Mouse (Mus musculus) lung, adult 18-20 months (tissue): Measurements from ENCODE around the gene Nfrkb.

ENCODE experiments used
- DNase-seq, 2 experiments: peaks; one replicate each; pipeline ENCODE4 v3.0.0; 2022; ENCODE audit warnings: mixed read lengths in 2 of 2

The Nfrkb gene

DNA sequence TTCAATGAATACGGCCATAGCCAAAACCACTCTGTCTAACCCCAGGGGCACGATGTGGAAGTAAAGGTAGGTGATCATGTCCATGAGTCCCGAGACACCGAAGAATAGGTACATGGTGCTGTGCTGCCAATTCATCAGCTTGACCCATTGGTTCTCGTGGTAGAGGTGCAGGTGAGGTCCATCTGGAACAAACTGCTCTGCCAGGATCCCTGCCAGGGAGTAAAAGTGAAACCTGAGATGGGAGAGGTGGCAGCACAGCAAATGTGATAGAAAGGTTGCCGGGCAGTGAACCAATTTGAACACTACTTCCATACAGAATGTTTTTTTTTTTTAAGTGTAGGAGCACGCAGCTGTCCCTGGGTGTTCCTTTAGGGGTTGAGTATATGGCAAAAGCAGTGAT lies 43.0 kb downstream of the Nfrkb start:
- DNase-seq, result no peak

DNA sequence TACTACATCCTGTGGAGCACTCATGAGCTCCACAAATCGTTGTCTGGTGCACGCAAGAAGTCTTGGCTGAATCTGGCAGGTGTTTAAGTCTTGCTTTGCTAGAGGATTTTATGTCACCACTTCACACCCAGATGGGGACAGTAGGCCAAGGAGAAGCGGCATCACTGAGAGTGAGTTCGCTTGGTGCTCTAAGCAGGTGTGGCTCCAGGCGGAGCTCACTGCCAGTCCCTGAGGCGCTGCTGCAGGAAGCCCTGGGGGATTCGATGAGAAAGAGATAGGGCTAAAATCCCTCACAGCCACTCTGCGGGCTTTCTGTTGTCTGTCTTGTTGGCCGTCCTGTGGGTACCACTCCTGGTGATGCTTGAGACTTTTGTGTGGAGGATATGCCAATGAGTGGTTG lies 44.0 kb downstream of the Nfrkb start:
- no peak for DNase-seq

DNA sequence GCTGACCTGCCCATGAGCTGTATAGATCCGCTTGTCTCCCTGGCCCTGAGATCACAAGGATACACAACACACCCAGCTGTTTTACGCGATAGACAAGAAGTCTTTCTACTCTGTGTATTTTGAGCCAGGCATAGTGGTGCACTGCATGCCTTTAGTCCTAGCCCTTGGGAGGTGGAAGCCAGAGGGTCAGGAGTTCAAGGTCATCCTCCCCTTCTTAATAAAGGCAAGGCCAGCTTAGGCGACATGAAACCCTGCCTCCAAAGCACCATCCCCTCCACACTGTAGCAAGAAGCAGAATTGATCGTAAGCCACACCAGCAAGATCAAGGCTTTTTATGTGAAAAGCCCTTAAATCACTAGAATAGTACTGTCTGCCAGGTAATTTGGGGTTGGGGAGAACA lies 45.8 kb downstream of the Nfrkb start:
- no peak for DNase-seq

DNA sequence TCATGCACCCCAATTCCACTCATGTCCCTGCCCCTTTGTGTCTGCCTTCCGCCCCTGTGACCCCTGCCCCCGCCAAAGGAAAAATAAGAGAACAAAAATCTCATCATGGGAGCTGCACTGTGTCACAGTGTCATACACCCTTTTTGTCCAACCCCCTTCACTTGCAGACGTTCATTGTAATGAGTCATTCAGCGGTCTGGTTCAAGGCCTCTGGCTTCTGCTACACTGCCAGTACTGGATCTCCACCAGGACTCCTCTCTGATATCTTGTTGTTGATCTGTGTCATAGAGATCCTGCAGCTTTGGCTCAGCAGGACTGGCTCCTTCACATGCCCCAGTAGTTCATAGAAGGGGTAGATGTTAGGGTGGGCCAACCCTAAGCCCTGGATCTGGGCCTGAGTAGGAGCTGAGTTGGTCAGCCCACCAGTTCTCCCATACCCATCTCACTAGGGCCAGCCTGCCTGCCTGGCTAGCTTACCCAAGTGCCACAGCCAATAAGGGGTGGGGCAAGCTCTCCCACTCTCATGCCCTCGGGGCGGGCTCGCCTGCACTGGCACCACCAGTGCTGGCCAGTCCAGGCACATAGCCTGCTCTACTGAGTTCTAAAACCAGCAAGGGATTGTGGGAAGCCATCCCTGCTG lies 46.5 kb downstream of the Nfrkb start:
- no peak for DNase-seq

DNA sequence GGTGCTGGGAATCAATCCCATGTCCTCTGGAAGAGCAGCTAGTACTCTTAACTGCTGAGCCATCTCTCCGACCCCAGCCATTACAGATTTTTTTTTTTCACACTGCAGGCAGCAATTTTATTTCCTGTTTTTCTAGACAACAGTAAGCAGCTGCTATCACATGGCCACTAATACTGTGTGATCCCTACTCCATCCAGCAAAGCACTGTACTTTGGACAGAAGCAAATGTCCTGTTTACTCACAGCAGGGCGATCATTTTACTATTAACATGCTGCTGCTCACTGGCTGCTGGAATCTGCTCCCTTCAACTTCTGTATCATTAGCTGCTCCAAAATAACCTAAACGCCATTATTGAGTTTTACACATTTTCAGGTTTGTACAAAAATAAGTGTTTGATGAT lies 47.4 kb downstream of the Nfrkb start:
- no peak for DNase-seq

DNA sequence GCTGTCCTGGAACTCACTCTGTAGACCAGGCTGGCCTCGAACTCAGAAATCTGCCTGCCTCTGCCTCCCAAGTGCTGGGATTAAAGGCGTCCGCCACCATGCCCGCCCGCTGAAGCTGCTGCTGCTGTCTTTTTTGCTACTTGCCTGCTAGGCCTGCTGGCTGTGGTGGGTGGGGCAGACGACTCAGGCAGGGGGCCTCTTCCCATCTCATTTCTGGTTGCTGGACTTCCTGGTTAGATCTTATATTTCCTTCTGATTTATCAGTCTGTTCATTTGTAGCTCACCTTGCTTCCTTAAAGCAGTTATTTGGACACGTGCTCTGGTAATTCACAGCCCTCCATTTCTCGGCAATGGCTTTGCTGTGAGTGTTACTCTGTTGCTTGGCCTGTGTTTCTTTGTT lies 49.4 kb downstream of the Nfrkb start:
- no peak for DNase-seq

DNA sequence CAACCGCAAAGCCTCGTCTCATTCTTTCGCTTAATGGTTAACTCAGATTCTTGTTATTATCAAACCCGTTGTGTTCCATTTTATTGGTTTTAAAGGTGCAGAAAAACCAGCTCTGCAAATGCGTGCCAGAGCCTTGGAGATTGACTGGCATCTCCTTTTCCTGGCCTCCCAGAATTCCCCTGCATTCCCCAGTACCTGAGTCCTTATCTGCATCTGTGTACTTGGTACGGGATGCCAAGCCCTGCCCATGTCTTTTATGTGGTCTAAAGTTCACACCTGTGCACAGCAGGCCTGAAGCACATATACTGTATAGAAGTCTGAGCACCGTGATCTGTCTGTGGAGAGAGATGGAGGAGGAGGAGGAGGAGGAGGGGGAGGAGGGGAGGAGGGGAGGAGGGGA lies 51.9 kb downstream of the Nfrkb start:
- DNase-seq, result no peak

DNA sequence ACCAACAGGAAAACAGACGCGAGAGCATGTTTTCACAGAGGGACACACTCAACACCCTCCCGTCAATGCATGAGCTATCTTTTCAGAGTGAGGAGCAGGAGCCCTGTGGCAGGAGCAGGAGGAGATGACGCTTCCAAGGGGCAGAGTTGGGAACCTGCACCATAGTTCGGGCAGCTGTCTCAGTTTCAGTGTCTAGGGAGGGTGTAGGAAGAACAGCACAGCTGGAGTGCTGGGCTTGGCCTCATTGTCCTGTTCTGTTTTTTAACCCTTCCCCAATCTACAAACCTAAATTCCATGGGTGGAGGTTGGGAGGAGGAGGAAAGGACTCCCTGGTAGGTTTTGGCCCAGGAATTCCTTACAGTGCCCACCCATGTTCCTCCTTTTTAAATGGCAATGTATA lies 52.8 kb downstream of the Nfrkb start:
- DNase-seq, result no peak

DNA sequence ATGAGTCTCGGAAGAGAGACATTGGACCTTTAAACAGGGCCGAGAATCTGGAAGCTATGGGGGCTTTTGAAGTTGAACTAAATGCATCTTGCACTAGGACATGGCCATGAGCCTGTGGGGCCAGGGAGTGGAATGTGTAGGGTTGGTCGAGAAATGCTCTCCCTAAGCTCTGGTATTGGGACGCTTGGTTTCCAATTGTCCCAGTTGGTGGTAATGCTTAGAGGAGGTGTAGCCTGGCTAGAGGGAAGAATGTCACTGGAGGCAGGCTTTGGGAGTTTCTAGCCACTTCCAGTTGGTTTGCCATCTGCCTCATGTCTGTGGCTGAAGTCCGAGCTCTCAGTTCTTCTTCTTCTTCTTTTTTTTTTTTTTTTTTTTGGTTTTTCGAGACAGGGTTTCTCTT lies 53.3 kb downstream of the Nfrkb start:
- DNase-seq, result no peak

DNA sequence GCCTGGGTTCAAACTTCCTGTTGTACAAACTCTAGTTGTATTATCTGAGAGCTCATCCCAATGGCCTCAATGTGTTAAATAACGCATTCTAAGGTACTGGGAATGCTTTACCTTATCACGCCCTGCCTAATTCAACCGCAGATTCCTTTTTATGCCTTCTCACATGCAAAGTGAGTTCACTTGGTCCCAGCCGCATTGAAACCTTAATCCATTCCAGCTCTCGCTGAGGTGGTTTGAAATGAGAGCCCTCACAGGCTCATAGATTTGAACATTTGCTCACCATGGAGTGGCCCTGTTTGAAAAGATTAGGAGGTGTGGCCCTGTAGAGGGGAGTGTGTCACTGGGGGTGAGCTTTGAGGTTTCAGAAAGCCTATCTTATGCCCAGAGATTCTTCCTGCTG lies 54.4 kb downstream of the Nfrkb start:
- DNase-seq, result no peak

DNA sequence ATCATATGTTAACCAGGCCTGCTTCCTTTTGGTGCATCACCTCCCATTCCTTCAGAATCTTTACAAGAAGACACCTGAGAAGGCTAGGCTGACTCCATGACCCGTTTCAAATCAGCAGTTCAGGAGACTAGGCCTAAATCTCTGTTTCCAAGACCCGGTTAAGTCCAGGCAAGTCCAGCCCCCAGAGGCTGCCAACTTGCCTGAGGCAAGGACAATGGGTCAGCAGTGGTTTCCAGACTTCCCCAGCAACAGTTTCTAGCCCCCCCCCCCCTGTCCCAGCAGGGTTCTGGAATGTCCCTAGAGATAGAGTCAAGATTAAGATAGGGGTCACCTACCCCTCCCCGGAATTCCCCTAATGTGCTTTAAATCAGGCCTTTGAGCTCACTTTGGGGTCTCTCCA lies 55.5 kb downstream of the Nfrkb start:
- DNase-seq, result no peak

DNA sequence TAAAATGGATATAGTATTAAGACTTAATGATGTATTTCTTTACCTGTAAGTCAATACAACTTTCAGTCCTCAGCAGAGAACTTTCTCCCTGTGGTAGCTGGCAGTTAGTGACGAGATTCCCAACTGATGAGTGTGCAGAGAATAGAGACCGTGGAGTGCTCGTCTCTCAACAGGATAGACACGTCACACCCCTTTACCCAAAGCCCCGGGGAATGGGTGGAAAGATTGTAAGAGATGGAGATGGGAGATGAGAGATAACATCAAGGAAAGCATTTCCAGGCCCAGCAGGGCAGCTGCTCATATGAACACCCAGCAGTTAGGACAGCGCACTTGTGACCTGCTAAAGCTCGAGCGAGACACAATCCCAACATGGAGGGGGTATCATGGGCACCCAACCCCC lies 58.2 kb downstream of the Nfrkb start:
- no peak for DNase-seq

DNA sequence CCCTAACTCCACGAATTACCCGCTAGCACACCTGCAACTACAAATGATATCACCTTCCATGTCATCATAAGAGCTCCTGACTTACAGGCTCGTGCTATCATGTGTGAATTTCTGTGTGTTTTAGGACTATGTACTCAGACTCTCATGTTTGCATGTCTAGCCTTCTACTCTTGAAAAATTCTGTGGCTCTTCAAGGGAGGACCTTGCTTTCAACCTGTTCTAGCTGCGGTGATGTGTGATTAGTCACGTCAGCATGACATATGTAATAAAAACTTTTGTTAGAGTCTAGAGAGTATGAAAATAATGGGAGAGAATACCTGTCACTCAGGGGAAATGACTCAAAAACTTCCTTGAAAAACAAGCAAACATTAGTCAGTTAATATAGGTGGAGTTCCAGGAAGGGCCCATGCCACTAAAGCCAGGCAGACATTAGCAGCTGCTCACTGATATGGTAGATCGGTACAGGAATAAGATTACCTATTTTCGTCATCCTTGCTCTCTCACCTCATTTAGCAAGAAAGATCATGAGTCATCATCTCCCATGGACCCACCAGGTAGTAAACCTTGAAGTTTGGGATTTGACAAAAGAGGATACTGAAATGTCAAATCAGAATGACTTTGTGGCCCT lies 63.3 kb downstream of the Nfrkb start:
- DNase-seq, result no peak

DNA sequence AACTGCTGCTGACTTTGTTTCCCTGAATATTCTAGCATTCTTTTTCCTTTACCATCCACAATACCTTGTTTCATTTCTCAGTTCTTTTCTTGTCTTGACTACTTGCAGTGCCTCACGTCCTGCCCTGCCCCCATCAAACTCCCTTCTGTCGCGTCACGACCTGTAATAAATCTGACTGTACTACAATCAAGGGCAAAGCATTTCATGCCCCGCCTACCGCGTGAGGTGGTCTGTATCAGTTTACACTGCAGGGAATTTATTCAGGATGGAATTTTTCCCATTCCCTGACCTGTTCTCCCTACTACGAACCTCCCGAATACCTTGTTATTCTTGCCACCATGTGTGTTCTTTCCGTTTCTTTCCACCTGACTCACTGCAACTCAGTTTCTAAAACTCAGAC lies 66.2 kb downstream of the Nfrkb start:
- no peak for DNase-seq

DNA sequence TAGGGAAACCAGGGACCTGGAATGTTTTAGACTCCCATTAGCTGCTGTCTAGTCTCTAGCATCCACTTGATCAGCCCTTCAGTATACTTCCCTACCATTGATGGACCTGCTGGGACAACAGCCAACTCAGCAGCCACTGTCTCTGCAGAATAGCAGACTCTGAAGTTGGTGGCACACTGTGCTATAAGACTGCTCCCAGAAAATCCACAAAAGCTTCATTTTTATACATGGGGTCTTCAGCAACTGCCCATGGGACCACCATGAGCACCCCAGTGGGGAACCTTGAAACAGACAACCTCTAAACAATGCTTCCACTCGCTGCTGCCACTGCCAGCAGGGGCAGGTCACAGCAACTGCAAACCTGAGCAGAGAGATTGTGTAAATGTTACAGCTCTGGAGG lies 68.4 kb downstream of the Nfrkb start:
- no peak for DNase-seq

DNA sequence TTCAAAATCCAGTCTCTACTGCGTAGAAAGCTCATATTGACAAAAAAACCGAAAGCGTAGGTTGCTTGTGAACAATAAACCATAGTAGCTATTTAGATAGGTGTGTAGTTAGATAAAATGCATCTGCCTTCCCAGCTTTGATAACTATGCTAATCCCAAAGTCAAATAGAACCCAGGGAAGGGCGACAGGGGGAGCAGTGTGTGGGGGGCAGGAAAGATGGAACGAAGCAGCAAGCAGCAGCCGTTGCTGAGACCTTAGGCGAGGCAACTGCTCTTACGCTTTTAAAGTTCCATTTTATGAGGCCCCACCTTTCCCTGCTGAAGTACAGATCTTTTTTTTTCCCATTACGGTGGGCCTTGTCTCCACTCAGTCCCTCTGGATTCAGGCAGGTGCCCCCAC lies 77.2 kb downstream of the Nfrkb start:
- no peak for DNase-seq

DNA sequence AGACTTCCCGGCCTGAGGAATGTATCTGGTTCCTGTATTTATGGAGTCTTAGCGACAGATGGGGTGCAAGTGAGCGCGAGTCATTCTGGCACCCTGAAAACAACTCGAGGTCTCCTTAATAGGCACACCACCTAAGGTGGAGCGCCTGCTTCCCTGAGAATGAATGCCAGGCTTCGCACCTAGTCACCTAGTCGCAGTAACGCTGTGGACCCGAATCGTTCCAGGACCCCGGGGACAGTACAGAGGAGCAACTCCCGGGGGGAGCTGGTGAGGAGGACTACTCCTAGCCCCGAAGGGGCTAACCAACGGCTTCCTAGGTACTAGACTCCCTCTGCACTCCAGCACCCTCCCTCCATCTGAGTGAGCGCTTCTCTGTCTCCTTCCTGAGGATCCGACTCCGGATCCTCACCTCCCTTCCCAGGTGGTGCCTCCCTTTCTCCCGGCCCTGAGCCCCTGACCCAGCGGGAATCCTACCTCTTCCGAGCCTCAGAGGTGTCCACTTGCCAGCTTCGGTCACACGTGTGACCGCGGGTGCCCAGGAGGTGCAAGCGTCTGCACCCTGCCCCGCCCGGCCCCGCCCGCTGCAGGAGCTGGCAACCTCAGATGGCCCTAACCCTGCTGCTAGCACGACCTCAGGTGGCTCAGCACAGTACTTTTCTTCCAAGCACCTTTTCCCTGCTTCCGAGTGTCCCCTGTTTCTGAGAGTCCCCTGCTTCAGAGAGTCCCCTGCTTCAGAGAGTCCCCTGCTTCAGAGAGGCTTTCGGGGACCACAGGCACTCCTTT lies 77.9 kb downstream of the Nfrkb start, which contains the start of gene Tmem45b:
Tmem45b (minus strand) TSS at position 771 of the 783 bp plus-strand sequence.
- no peak for DNase-seq
